Comparison of ENCODE assay signal across 21 mouse cellular contexts in genomic region chr5:23620621-23621020, GRCm38 (mm10).
DNase-seq lines count a peak whose midpoint lies in the region; ATAC-seq and TF ChIP-seq lines count a peak whose summit lies in the region.
"Had no signal": no experiment of that assay in that cellular context is flagged by ENCODE, and none has a peak within 500 bp of the region (broad histone marks: within the 10 kb centered on the region; RNA-seq: fewer than 3 reads in every experiment).

No protein-coding gene starts in this region.

- no peak overlapping the region for H3K4me3 ChIP-seq in cerebellum, adult 2 months (replicated peaks; ENCODE audit: insufficient read depth, low read depth, low read length)
- H3K4me3 ChIP-seq: forebrain, embryonic 10.5 days; forebrain, embryonic 13.5 days; gastrocnemius, adult 2 months; hindbrain, embryonic 12.5 days; hindbrain, embryonic 15.5 days had no signal

- TF ChIP-seq CTCF in cerebellum, adult 2 months (IDR thresholded peaks at IDR 0.05; ENCODE audit: borderline replicate concordance, insufficient read depth, low read depth, low read length): no peak

- no peak overlapping the region for H3K27ac ChIP-seq in cerebellum, adult 2 months (ENCODE audit: insufficient read depth, low read length)
- H3K27ac ChIP-seq: forebrain, embryonic 10.5 days; forebrain, embryonic 13.5 days; gastrocnemius, adult 2 months; hindbrain, embryonic 12.5 days; hindbrain, embryonic 15.5 days had no signal

- H3K27me3 ChIP-seq in cerebellum, adult 2 months (ENCODE audit: control insufficient read depth, insufficient read depth, low read length): no peaks in the 10 kb centered on the region
- H3K27me3 ChIP-seq: CH12.LX; forebrain, embryonic 13.5 days; hindbrain, embryonic 12.5 days; hindbrain, embryonic 15.5 days; Patski had no signal

- no peaks in the 10 kb centered on the region for H3K4me1 ChIP-seq in cerebellum, adult 2 months (ENCODE audit: control insufficient read depth, insufficient read depth, low read length)
- H3K4me1 ChIP-seq: hindbrain, embryonic 12.5 days had no signal

- peak; percentile 55 for DNase-seq in 416B (ENCODE audit: low read depth)
- peak; percentile 55 for DNase-seq in induced T-regulatory cell, adult 2 months (ENCODE audit: low read depth)
- DNase-seq in cerebellum, adult 2 months: no peak
- DNase-seq in lung, adult 18-20 months: no peak
- DNase-seq in layer of hippocampus, postnatal 36 days: no peak
- DNase-seq: adrenal gland, adult 8-10 months; adrenal gland, postnatal 25 days; cerebellum, adult 11-12 months; cerebellum, adult 9-10 months; cerebellum, postnatal 14 days; gastrocnemius, adult 2 months; gastrocnemius, postnatal 14 days had no signal

- TF ChIP-seq POLR2A in cerebellum, adult 2 months (IDR thresholded peaks at IDR 0.05; ENCODE audit: borderline replicate concordance, insufficient read depth, low read length): no peak

- 89% methylated on average over 8 of the region's 8 CpGs for WGBS in cerebellum, adult 2 months

- peak; percentile 21 for ATAC-seq in CD4-positive, CD25-positive, alpha-beta regulatory T cell, adult 4 months
- ATAC-seq: forebrain, embryonic 13.5 days; forebrain, embryonic 16.5 days; intestine, embryonic 16.5 days; Patski had no signal

Comparison
In these comparisons a context has a peak if more than half of its experiments do, and no peak if none do; other contexts are left out.
1. DNase-seq: peak in 416B (single experiment) and induced T-regulatory cell, adult 2 months (single experiment); none in cerebellum, adult 2 months (0 of 2), lung, adult 18-20 months (0 of 2) and layer of hippocampus, postnatal 36 days (0 of 2).